Mouse (Mus musculus) layer of hippocampus, postnatal 36 days (tissue): ENCODE data around the gene Wfdc9. TPM values are rescaled to one million over a fixed set of nuclear protein-coding genes. Genes with fewer than 3 reads are reported as not detected.
"Not testable (repeated sequence)": the region's sequence is repeated elsewhere in the genome, so short reads cannot be mapped to it uniquely, and the experiment has no call there.

Experiments used
- DNase-seq, 2 experiments: peaks; one replicate each; pipeline ENCODE4 v3.0.0; 2022
- total RNA-seq, 2 experiments: library from RNA; stranded (reverse); gene quantifications; 2 replicates each; pipeline ENCODE4 v1.2.3; 2021

Gene Wfdc9
- total RNA-seq, 2 experiments from 2014 or later = not detected

GRCm38 (mm10) chr2:164615386-164615785 is 41.0 kb downstream of the Wfdc9 start:
- no peak for DNase-seq

- DNase-seq = not testable (repeated sequence)
These were observed 42.9 kb downstream of the Wfdc9 start, which contains the start of the genes Wfdc6b and Wfdc8 for GRCm38 (mm10) chr2:164613471-164613870. Gene Wfdc6b, plus strand, starts transcription at chr2:164613522. Gene Wfdc8, minus strand, starts transcription at chr2:164613626.

GRCm38 (mm10) chr2:164608781-164609180 is 47.6 kb downstream of the Wfdc9 start:
- no peak for DNase-seq

GRCm38 (mm10) chr2:164604411-164604810 is 52.0 kb downstream of the Wfdc9 start:
- no peak for DNase-seq

DNA sequence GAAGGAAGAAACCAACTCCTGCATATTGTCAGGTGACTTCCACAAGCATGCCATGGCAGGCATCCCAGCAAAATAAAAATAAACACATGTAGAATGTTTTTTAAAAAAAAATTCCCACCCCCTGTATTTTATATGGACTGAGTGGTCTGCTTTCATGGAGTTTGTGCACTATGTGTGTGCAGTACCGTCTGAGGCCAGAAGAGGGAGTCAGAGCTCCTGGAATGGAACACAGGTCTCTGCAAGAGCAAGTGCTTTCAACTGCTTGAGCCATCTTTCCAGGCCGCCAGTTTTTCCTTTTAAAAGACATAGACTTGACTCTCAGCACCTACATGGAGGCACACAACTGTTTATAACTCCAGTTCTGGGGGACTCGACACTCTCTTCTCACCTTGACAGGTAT is 52.9 kb downstream of the Wfdc9 start:
- DNase-seq = no peak

GRCm38 (mm10) chr2:164600179-164600578 is 56.2 kb downstream of the Wfdc9 start:
- no peak for DNase-seq

Other genes starting within 250 kb of the Wfdc9 start
- gene Sdc4, start 212.7 kb downstream of the Wfdc9 start, total RNA-seq = 100 to 1,000 TPM; 102 to 129 TPM
- 10 to 100 TPM; 37.7 to 42.3 TPM for gene Sys1, start 199.6 kb downstream of the Wfdc9 start, total RNA-seq
- gene Gm20458, start 195.6 kb downstream of the Wfdc9 start, total RNA-seq = 10 to 100 TPM in 1 of 2 experiments, 1 to 10 TPM in 1; 7.0 to 13.3 TPM
- not detected for gene Trp53tg5, start 182.9 kb downstream of the Wfdc9 start, total RNA-seq
- 100 to 1,000 TPM; 108 to 110 TPM for gene Dbndd2, start 170.5 kb downstream of the Wfdc9 start, total RNA-seq
- gene Pigt, start 159.1 kb downstream of the Wfdc9 start, total RNA-seq = 10 to 100 TPM; 76.6 to 84.5 TPM
- not detected for gene Wfdc2, start 94.2 kb downstream of the Wfdc9 start, total RNA-seq
- gene Spint3, start 83.1 kb downstream of the Wfdc9 start, total RNA-seq = not detected
- not detected for gene Wfdc6a, start 71.1 kb downstream of the Wfdc9 start, total RNA-seq
- gene Eppin, start 63.0 kb downstream of the Wfdc9 start, total RNA-seq = not detected
- not detected for gene Wfdc6b, start 43.1 kb downstream of the Wfdc9 start, total RNA-seq
- not detected for gene Wfdc8, start 43.0 kb downstream of the Wfdc9 start, total RNA-seq
- not detected for gene Wfdc16, start 17.8 kb downstream of the Wfdc9 start, total RNA-seq
- gene Wfdc10, start 537 bp downstream of the Wfdc9 start, total RNA-seq = not detected
- not detected for gene Wfdc11, start 17.5 kb upstream of the Wfdc9 start, total RNA-seq
- not detected for gene Wfdc13, start 28.5 kb upstream of the Wfdc9 start, total RNA-seq
- gene Spint4, start 41.9 kb upstream of the Wfdc9 start, total RNA-seq = not detected
- not detected for gene Spint5, start 58.7 kb upstream of the Wfdc9 start, total RNA-seq
- 1 to 10 TPM; 1.5 to 2.2 TPM for gene Wfdc3, start 89.3 kb upstream of the Wfdc9 start, total RNA-seq
- gene Dnttip1, start 89.4 kb upstream of the Wfdc9 start, total RNA-seq = 10 to 100 TPM; 34.0 to 37.7 TPM
- gene Ube2c, start 113.3 kb upstream of the Wfdc9 start, total RNA-seq = 1 to 10 TPM; 1.2 to 1.5 TPM
- not detected for gene Tnnc2, start 123.4 kb upstream of the Wfdc9 start, total RNA-seq
- gene Snx21, start 129.2 kb upstream of the Wfdc9 start, total RNA-seq = 10 to 100 TPM; 36.7 to 44.0 TPM
- gene Acot8, start 148.3 kb upstream of the Wfdc9 start, total RNA-seq = 10 to 100 TPM; 27.8 to 28.2 TPM
- gene Zswim3, start 148.5 kb upstream of the Wfdc9 start, total RNA-seq = 1 to 10 TPM; 8.2 to 8.6 TPM
- gene Zswim1, start 166.1 kb upstream of the Wfdc9 start, total RNA-seq = 10 to 100 TPM; 21.6 to 23.0 TPM
- not detected for gene Spata25, start 172.0 kb upstream of the Wfdc9 start, total RNA-seq
- gene Ctsa, start 176.3 kb upstream of the Wfdc9 start, total RNA-seq = 10 to 100 TPM; 92.9 to 93.4 TPM
- 1 to 10 TPM; 1.8 to 2.7 TPM for gene Neurl2, start 176.9 kb upstream of the Wfdc9 start, total RNA-seq
- gene Pltp, start 201.1 kb upstream of the Wfdc9 start, total RNA-seq = 10 to 100 TPM; 66.9 to 70.7 TPM
- gene Pcif1, start 222.7 kb upstream of the Wfdc9 start, total RNA-seq = 10 to 100 TPM; 41.2 to 44.1 TPM